ENCODE assay signal across 8 mouse cellular contexts in the genomic region with DNA sequence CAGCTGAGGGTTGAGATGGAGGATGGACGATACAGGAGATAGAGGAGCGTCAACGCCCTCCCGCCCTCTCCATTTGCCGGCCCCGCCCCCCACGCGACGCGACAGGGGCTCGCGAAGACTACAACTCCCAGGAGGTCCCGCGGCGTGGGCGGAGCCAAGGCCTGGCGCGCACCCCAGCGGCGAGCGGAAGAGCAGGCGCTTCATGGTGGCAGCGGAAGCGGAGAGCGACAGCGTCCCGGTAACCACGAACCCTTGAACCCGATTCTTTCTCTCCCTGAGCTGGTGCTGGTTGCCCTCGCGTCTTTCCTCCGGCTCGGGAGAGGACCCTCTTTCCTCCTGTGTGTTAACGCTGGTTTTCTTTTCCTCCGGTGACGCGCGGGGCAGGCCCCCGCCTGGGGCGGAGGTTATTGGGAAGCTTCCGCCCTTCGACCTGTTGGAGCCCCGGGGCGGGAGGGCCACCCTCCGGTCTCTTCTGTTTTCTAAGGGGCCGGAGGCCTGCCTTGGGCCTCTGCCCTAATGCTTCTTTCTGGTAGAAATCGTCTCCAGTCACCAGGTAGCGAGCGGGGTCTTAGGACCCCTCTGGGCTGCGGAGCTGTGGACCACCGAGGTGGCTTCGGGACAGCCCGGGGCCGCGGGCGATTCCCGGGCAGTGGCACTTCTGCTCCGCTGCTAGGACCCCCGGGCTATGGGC. TPM values are rescaled to one million over a fixed set of nuclear protein-coding genes. Genes with fewer than 3 reads are reported as not detected.
DNase-seq lines count a peak whose midpoint lies in the region; ATAC-seq and TF ChIP-seq lines count a peak whose summit lies in the region.

R3hcc1l (plus strand) TSS at position 140 of the 691 bp plus-strand sequence.

- peak; percentile 90 for DNase-seq in c-Kit-negative CD71-positive TER-119-positive erythroid progenitor cells, embryonic 14.5 days (ENCODE audit: low read depth, low spot score)
- DNase-seq in fibroblast of lung, adult 2 months (ENCODE audit: low read depth) = peak; percentile 68
- peak; percentile 97 for DNase-seq in kidney, postnatal 25 days
- peak; percentile 83 to 89 (median 85) for DNase-seq in liver, embryonic 14.5 days (ENCODE audit: low read depth in 3 of 3, low spot score in 3 of 3)
- DNase-seq in neural tube, embryonic 11.5 days (ENCODE audit: low spot score) = peak; percentile 97
- peak; percentile 96 for DNase-seq in stomach, postnatal 0 days (ENCODE audit: low spot score)

- H3K9me3 ChIP-seq in heart, embryonic 15.5 days (replicated peaks) = no peaks in the 10 kb centered on the region
- H3K9me3 ChIP-seq in liver, embryonic 14.5 days (ENCODE audit: control insufficient read depth, low read length) = no peaks in the 10 kb centered on the region
- no peaks in the 10 kb centered on the region for H3K9me3 ChIP-seq in neural tube, embryonic 11.5 days (ENCODE audit: control insufficient read depth, low read length)
- no peaks in the 10 kb centered on the region for H3K9me3 ChIP-seq in stomach, postnatal 0 days (ENCODE audit: control insufficient read depth, low read length)

- peaks cover 12% of the 10 kb centered on the region for H3K4me1 ChIP-seq in heart, embryonic 15.5 days (replicated peaks)
- peaks cover 6 to 20% of the 10 kb centered on the region in 2 experiments; a peak in 3 of 4 replicates for H3K4me1 ChIP-seq in liver, embryonic 14.5 days (replicated peaks; ENCODE audit: control insufficient read depth in 2 of 2, insufficient read depth in 2 of 2, low read length in 1 of 2)
- 0 out of 2 replicates have a peak, but pooled peaks cover 7% of the 10 kb centered on the region for H3K4me1 ChIP-seq in neural tube, embryonic 11.5 days (ENCODE audit: control insufficient read depth, insufficient read depth, low read length)
- H3K4me1 ChIP-seq in stomach, postnatal 0 days (replicated peaks; ENCODE audit: control insufficient read depth, insufficient read depth) = peaks cover 4% of the 10 kb centered on the region; the same call in 1 of the 2 replicates

- peak within 1 kb of the TSS; percentile 74 for H3K27ac ChIP-seq in heart, embryonic 15.5 days
- peak within 1 kb of the TSS; percentile 65 for H3K27ac ChIP-seq in liver, embryonic 14.5 days
- no peak within 1 kb of the TSS for H3K27ac ChIP-seq in neural tube, embryonic 11.5 days (ENCODE audit: low read depth, low read length)
- H3K27ac ChIP-seq in stomach, postnatal 0 days (replicated peaks) = peak within 1 kb of the TSS; percentile 86

- peak within 1 kb of the TSS; percentile 61 for H3K9ac ChIP-seq in heart, embryonic 15.5 days
- H3K9ac ChIP-seq in liver, embryonic 14.5 days (replicated peaks) = peak within 1 kb of the TSS; percentile 98
- H3K9ac ChIP-seq in neural tube, embryonic 11.5 days (ENCODE audit: low read length) = peak within 1 kb of the TSS; percentile 61
- H3K9ac ChIP-seq in stomach, postnatal 0 days (ENCODE audit: low read length) = peak within 1 kb of the TSS; percentile 89

- H3K4me2 ChIP-seq in heart, embryonic 15.5 days = peak within 1 kb of the TSS; percentile 91
- peak within 1 kb of the TSS; percentile 94 for H3K4me2 ChIP-seq in liver, embryonic 14.5 days (ENCODE audit: low read depth)
- peak within 1 kb of the TSS; percentile 72 for H3K4me2 ChIP-seq in neural tube, embryonic 11.5 days (ENCODE audit: low read depth)
- H3K4me2 ChIP-seq in stomach, postnatal 0 days (replicated peaks; ENCODE audit: low read depth) = peak within 1 kb of the TSS; percentile 79

- no peaks in the 10 kb centered on the region for H3K36me3 ChIP-seq in heart, embryonic 15.5 days
- H3K36me3 ChIP-seq in liver, embryonic 14.5 days (replicated peaks; ENCODE audit: control insufficient read depth, insufficient read depth, low read depth) = no peaks in the 10 kb centered on the region
- H3K36me3 ChIP-seq in neural tube, embryonic 11.5 days (ENCODE audit: control insufficient read depth, insufficient read depth, low read length) = no peaks in the 10 kb centered on the region
- no peaks in the 10 kb centered on the region for H3K36me3 ChIP-seq in stomach, postnatal 0 days (ENCODE audit: control insufficient read depth, insufficient read depth, low read length)

- peak; percentile 97 for ATAC-seq in CD4-positive, CD25-positive, alpha-beta regulatory T cell, adult 4 months
- peak; percentile 94 for ATAC-seq in heart, embryonic 15.5 days (replicated peaks; ENCODE audit: insufficient number of reproducible peaks, insufficient read depth, low FRiP score, low read depth)
- ATAC-seq in liver, embryonic 14.5 days (ENCODE audit: insufficient read depth) = peak; percentile 98
- ATAC-seq in neural tube, embryonic 11.5 days (ENCODE audit: insufficient read depth, low FRiP score, low TSS enrichment) = peak; percentile 95
- peak; percentile 97 for ATAC-seq in stomach, postnatal 0 days (ENCODE audit: low FRiP score, low TSS enrichment)

- under 1% methylated on average over 59 of the region's 59 CpGs for WGBS in heart, embryonic 15.5 days
- WGBS in liver, embryonic 14.5 days (ENCODE audit: insufficient replicate concordance) = under 1% methylated on average over 59 of the region's 59 CpGs
- WGBS in neural tube, embryonic 11.5 days = under 1% methylated on average over 59 of the region's 59 CpGs
- WGBS in stomach, postnatal 0 days = under 1% methylated on average over 57 of the region's 59 CpGs

- peak within 1 kb of the TSS; percentile 59 for H3K4me3 ChIP-seq in heart, embryonic 15.5 days
- peak within 1 kb of the TSS; percentile 86 to 98 for H3K4me3 ChIP-seq in liver, embryonic 14.5 days (ENCODE audit: insufficient read depth in 1 of 2, low read depth in 2 of 2, low read length in 2 of 2)
- peak within 1 kb of the TSS; percentile 61 for H3K4me3 ChIP-seq in neural tube, embryonic 11.5 days (ENCODE audit: low read depth, low read length)
- peak within 1 kb of the TSS; percentile 95 for H3K4me3 ChIP-seq in stomach, postnatal 0 days (ENCODE audit: low read depth, low read length)

- H3K27me3 ChIP-seq in heart, embryonic 15.5 days = peaks cover 4% of the 10 kb centered on the region; the same call in 1 of the 2 replicates
- no peaks in the 10 kb centered on the region for H3K27me3 ChIP-seq in liver, embryonic 14.5 days (ENCODE audit: control insufficient read depth, insufficient read depth, low read length)
- H3K27me3 ChIP-seq in neural tube, embryonic 11.5 days (ENCODE audit: control insufficient read depth, insufficient read depth, low read length) = no peaks in the 10 kb centered on the region
- no peaks in the 10 kb centered on the region for H3K27me3 ChIP-seq in stomach, postnatal 0 days (ENCODE audit: control insufficient read depth, insufficient read depth, low read length)

- TF ChIP-seq CTCF in liver, embryonic 14.5 days (IDR thresholded peaks at IDR 0.05; ENCODE audit: low read depth) = peak; percentile 80
- TF ChIP-seq CTCF in stomach, postnatal 0 days (IDR thresholded peaks at IDR 0.05; ENCODE audit: low read depth) = peak; percentile 78

- TF ChIP-seq EP300 in liver, embryonic 14.5 days (IDR thresholded peaks at IDR 0.05; ENCODE audit: low read depth) = no peak
- no peak for TF ChIP-seq EP300 in stomach, postnatal 0 days (optimal IDR thresholded peaks at IDR 0.05)

RNA-seq across cellular contexts. Expression of gene R3hcc1l, which starts in this region (rescaled TPM):
- polyA plus RNA-seq in CD4-positive, CD25-positive, alpha-beta regulatory T cell, adult 4 months (2017; shearing (Covaris generic)) = 10 to 100 TPM; 50.1 to 53.5 TPM
- polyA plus RNA-seq in heart, embryonic 15.5 days (2015; fragmentation: Nextera tagmentation; extraction: Ambion mirVana) = 11.2 and 14.2 TPM in 2 replicates
- polyA plus RNA-seq in liver, embryonic 14.5 days (2012; rRNA removed) = 4.2 and 7.8 TPM in 2 replicates
- 8.6 and 12.2 TPM in 2 replicates for polyA plus RNA-seq in liver, embryonic 14.5 days (2014; fragmentation: Nextera tagmentation; extraction: Ambion mirVana)
- 20.8 and 23.9 TPM in 2 replicates for polyA plus RNA-seq in neural tube, embryonic 11.5 days (2014; fragmentation: Nextera tagmentation; extraction: Ambion mirVana)
- polyA plus RNA-seq in stomach, postnatal 0 days (2015; fragmentation: Nextera tagmentation; extraction: Ambion mirVana) = 10.3 and 11.3 TPM in 2 replicates
